Mouse (Mus musculus) myocyte (in vitro differentiated cells): ENCODE measurements around the gene Slc35b1. TPM values are rescaled to one million over a fixed set of nuclear protein-coding genes. Genes with fewer than 3 reads are reported as not detected.
A peak's percentile ranks its signal among the peaks of the same experiment; 100 is the strongest.

ENCODE experiments used
- H3K27me3 ChIP-seq: one replicate; pipeline ENCODE4 v1.6.1; 2011; ENCODE audit not compliant: control insufficient read depth, insufficient read depth, insufficient read length
- H3K36me3 ChIP-seq: one replicate; pipeline ENCODE4 v1.6.1; 2011; ENCODE audit not compliant: control insufficient read depth, insufficient read depth
- H3K4me2 ChIP-seq: one replicate; pipeline ENCODE4 v1.6.1; 2011; ENCODE audit warnings: low read depth, control low read depth
- H3K4me3 ChIP-seq: one replicate; pipeline ENCODE4 v1.5.1; 2011; ENCODE audit warnings: mild to moderate bottlenecking, control low read depth, moderate library complexity
- H3K79me2 ChIP-seq: one replicate; pipeline ENCODE4 v1.6.1; 2011; ENCODE audit not compliant: control insufficient read depth, insufficient read depth
- H3ac ChIP-seq: one replicate; pipeline ENCODE4 v1.6.1; 2011; ENCODE audit not compliant: control insufficient read depth, insufficient read length
- CEBPB ChIP-seq: IDR thresholded peaks from 2 replicates; pipeline ENCODE4 v1.6.1; 2011; ENCODE audit warnings: mild to moderate bottlenecking, moderate library complexity; ENCODE audit not compliant: poor library complexity, insufficient read depth, severe bottlenecking
- E2F4 ChIP-seq: IDR thresholded peaks from one replicate; pipeline ENCODE4 v1.6.1; 2011; ENCODE audit warnings: mild to moderate bottlenecking, control low read depth, moderate library complexity; ENCODE audit not compliant: insufficient read depth
- MAX ChIP-seq: IDR thresholded peaks from one replicate; pipeline ENCODE4 v1.6.1; 2011; ENCODE audit warnings: low read depth, mild to moderate bottlenecking, control low read depth
- MYOD1 ChIP-seq, 3 experiments: IDR thresholded peaks; one replicate each; pipeline ENCODE4 v1.6.1; 2011; ENCODE audit warnings: control low read depth in 2 of 3, low read depth in 2 of 3, mild to moderate bottlenecking in 2 of 3, moderate library complexity in 1 of 3; ENCODE audit not compliant: insufficient read length in 2 of 3, control insufficient read depth in 1 of 3
- MYOG ChIP-seq, 3 experiments: IDR thresholded peaks; one replicate each; pipeline ENCODE4 v1.6.1; 2011; ENCODE audit warnings: control low read depth in 2 of 3, low read depth in 2 of 3, mild to moderate bottlenecking in 2 of 3; ENCODE audit not compliant: insufficient read length in 2 of 3, control insufficient read depth in 1 of 3, insufficient read depth in 1 of 3
- POLR2A ChIP-seq: IDR thresholded peaks from one replicate; pipeline ENCODE4 v1.6.1; 2011; ENCODE audit warnings: low read depth, mild to moderate bottlenecking, control low read depth, moderate library complexity; ENCODE audit not compliant: insufficient read length
- POLR2AphosphoS2 ChIP-seq: IDR thresholded peaks from one replicate; pipeline ENCODE4 v1.6.1; 2011; ENCODE audit warnings: low read depth, control low read depth; ENCODE audit not compliant: insufficient read length
- REST ChIP-seq: IDR thresholded peaks from one replicate; pipeline ENCODE4 v1.6.1; 2011; ENCODE audit warnings: mild to moderate bottlenecking, control low read depth, moderate library complexity; ENCODE audit not compliant: insufficient read depth, insufficient read length
- SRF ChIP-seq: IDR thresholded peaks from one replicate; pipeline ENCODE4 v1.6.1; 2011; ENCODE audit warnings: low read depth; ENCODE audit not compliant: control insufficient read depth, insufficient read length
- TCF12 ChIP-seq: IDR thresholded peaks from one replicate; pipeline ENCODE4 v1.6.1; 2011; ENCODE audit warnings: mild to moderate bottlenecking, control low read depth; ENCODE audit not compliant: poor library complexity, insufficient read depth, severe bottlenecking
- TCF3 ChIP-seq: IDR thresholded peaks from one replicate; pipeline ENCODE4 v1.6.1; 2011; ENCODE audit warnings: low read depth, control low read depth; ENCODE audit not compliant: insufficient read length
- USF1 ChIP-seq: IDR thresholded peaks from one replicate; pipeline ENCODE4 v1.6.1; 2011; ENCODE audit warnings: low read depth, mild to moderate bottlenecking, control low read depth, moderate library complexity
- polyA plus RNA-seq: library from polyadenylated mRNA; unstranded; fragments of >200 nt; fragmentation: generic; extraction: Trizol; gene quantifications from one replicate; pipeline ENCODE4 v1.2.1, GENCODE M21; 2012; ENCODE audit warnings: missing spikeins

Gene Slc35b1
- polyA plus RNA-seq, 1 experiment: 66.7 TPM

GRCm38 (mm10) chr11:95397843-95398835, 13.6 kb downstream of the Slc35b1 start:
- TF ChIP-seq REST (no peak), SRF (no peak), POLR2A (no peak), E2F4 (no peak), TCF12 (no peak), MYOG (IDR thresholded peaks at IDR 0.05; ENCODE audit: control insufficient read depth in 1 of 3, insufficient read depth in 1 of 3, insufficient read length in 2 of 3, low read depth in 2 of 3) (no peak), USF1 (no peak), MAX (no peak), CEBPB (no peak), MYOD1 (IDR thresholded peaks at IDR 0.05; ENCODE audit: control insufficient read depth in 1 of 3, insufficient read length in 2 of 3, low read depth in 2 of 3) (no peak), TCF3 (no peak), POLR2AphosphoS2 (no peak)
- no peaks in the 10 kb centered on the region for H3K27me3 ChIP-seq
- no peaks in the 10 kb centered on the region for H3K36me3 ChIP-seq
- no peak overlapping the region for H3K4me3 ChIP-seq
- H3ac ChIP-seq: no peak overlapping the region
- no peaks in the 10 kb centered on the region for H3K79me2 ChIP-seq
- peak overlapping the region; percentile 25 for H3K4me2 ChIP-seq

- Histone ChIP-seq H3K79me2 (no peaks in the 10 kb centered on the region), H3ac (no peak overlapping the region), H3K27me3 (no peaks in the 10 kb centered on the region), H3K36me3 (no peaks in the 10 kb centered on the region), H3K4me3 (no peak overlapping the region), H3K4me2 (no peak overlapping the region)
- TF ChIP-seq MYOD1 (IDR thresholded peaks at IDR 0.05; ENCODE audit: control insufficient read depth in 1 of 3, insufficient read length in 2 of 3, low read depth in 2 of 3) (no peak), REST (no peak), POLR2A (no peak), TCF12 (no peak), TCF3 (no peak), MAX (no peak), POLR2AphosphoS2 (no peak), USF1 (no peak), SRF (no peak), CEBPB (no peak), E2F4 (no peak), MYOG (IDR thresholded peaks at IDR 0.05; ENCODE audit: control insufficient read depth in 1 of 3, insufficient read depth in 1 of 3, insufficient read length in 2 of 3, low read depth in 2 of 3) (no peak)
These were observed 15.1 kb downstream of the Slc35b1 start for GRCm38 (mm10) chr11:95399520-95400020.

- Histone ChIP-seq H3K79me2 (no peaks in the 10 kb centered on the region), H3K27me3 (no peaks in the 10 kb centered on the region), H3K4me3 (no peak overlapping the region), H3K36me3 (no peaks in the 10 kb centered on the region), H3K4me2 (peak overlapping the region; percentile 80), H3ac (no peak overlapping the region)
- TF ChIP-seq TCF12: no peak
- TF ChIP-seq E2F4: no peak
These were observed 17.1 kb downstream of the Slc35b1 start for GRCm38 (mm10) chr11:95401568-95401967.

GRCm38 (mm10) chr11:95402196-95402595, 17.7 kb downstream of the Slc35b1 start:
- TF ChIP-seq E2F4: no peak
- no peak for TF ChIP-seq TCF3
- Histone ChIP-seq H3ac (no peak overlapping the region), H3K36me3 (no peaks in the 10 kb centered on the region), H3K27me3 (no peaks in the 10 kb centered on the region), H3K79me2 (no peaks in the 10 kb centered on the region), H3K4me3 (no peak overlapping the region), H3K4me2 (peak overlapping the region; percentile 80)

GRCm38 (mm10) chr11:95402658-95403101, 18.2 kb downstream of the Slc35b1 start:
- H3K4me2 ChIP-seq: peak overlapping the region; percentile 80
- H3K79me2 ChIP-seq: no peaks in the 10 kb centered on the region
- H3ac ChIP-seq: no peak overlapping the region
- H3K27me3 ChIP-seq: no peaks in the 10 kb centered on the region
- H3K4me3 ChIP-seq: no peak overlapping the region
- no peaks in the 10 kb centered on the region for H3K36me3 ChIP-seq
- TF ChIP-seq POLR2A: peak; percentile 14
- peak; percentile 62 for TF ChIP-seq SRF
- no peak for TF ChIP-seq MYOD1 (IDR thresholded peaks at IDR 0.05; ENCODE audit: control insufficient read depth in 1 of 3, insufficient read length in 2 of 3, low read depth in 2 of 3)
